Mouse (Mus musculus) embryonic facial prominence, embryonic 11.5 days (tissue): Measurements from ENCODE around the gene Lxn. TPM values are rescaled to one million over a fixed set of nuclear protein-coding genes. Genes with fewer than 3 reads are reported as not detected.

ENCODE experiments used
- ATAC-seq: fragments of 200-750 bp; cut with Nextera tagmentation; replicated peaks from 2 replicates; pipeline ENCODE4 v1.8.0; 2017; ENCODE audit warnings: low read depth; ENCODE audit not compliant: insufficient number of reproducible peaks, low FRiP score, low TSS enrichment
- DNase-seq: peaks from one replicate; pipeline ENCODE4 v3.0.0-alpha.2; 2015; ENCODE audit warnings: low spot score
- H3K27ac ChIP-seq: fragments of 300-500 bp; sonication (generic); replicated peaks from 2 replicates; pipeline ENCODE4 v1.5.1; 2014; ENCODE audit warnings: mild to moderate bottlenecking, low read depth, low read length, control low read depth
- H3K27me3 ChIP-seq: fragments of 300-500 bp; sonication (generic); 2 replicates; pipeline ENCODE4 v1.6.1; 2014; ENCODE audit warnings: mild to moderate bottlenecking, low read length, moderate library complexity, mixed read lengths; ENCODE audit not compliant: control insufficient read depth, insufficient read depth
- H3K36me3 ChIP-seq: fragments of 300-500 bp; sonication (generic); replicated peaks from 2 replicates; pipeline ENCODE4 v1.6.1; 2014; ENCODE audit warnings: low read depth, mild to moderate bottlenecking, low read length, moderate library complexity, mixed read lengths; ENCODE audit not compliant: control insufficient read depth, insufficient read depth
- H3K4me1 ChIP-seq: fragments of 300-500 bp; sonication (generic); 2 replicates; pipeline ENCODE4 v1.6.1; 2014; ENCODE audit warnings: low read length, mixed read lengths; ENCODE audit not compliant: control insufficient read depth, insufficient read depth
- H3K4me2 ChIP-seq: fragments of 300-500 bp; sonication (generic); 2 replicates; pipeline ENCODE4 v1.6.1; 2014; ENCODE audit warnings: low read depth, mild to moderate bottlenecking, control low read depth, low read length, moderate library complexity
- H3K4me3 ChIP-seq: fragments of 300-500 bp; sonication (generic); 2 replicates; pipeline ENCODE4 v1.5.1; 2014; ENCODE audit warnings: low read depth, low read length, control low read depth
- H3K9ac ChIP-seq: fragments of 300-500 bp; sonication (generic); replicated peaks from 2 replicates; pipeline ENCODE4 v1.6.1; 2014; ENCODE audit warnings: mild to moderate bottlenecking, control low read depth, low read length
- H3K9me3 ChIP-seq: fragments of 300-500 bp; sonication (generic); replicated peaks from 2 replicates; pipeline ENCODE4 v1.6.1; 2016; ENCODE audit warnings: mild to moderate bottlenecking, low read length, inconsistent platforms, mixed read lengths; ENCODE audit not compliant: control insufficient read depth
- WGBS: fragments of 180-500 bp; shearing (Covaris S2); extraction: QIAGEN DNeasy Blood & Tissue Kit; methylation state at CpG from one replicate; pipeline ENCODE4 v1.1.7; 2014; 5-methylcytosine and 5-hydroxymethylcytosine counted together
- polyA plus RNA-seq: library from polyadenylated mRNA; unstranded; fragments of >200 nt; fragmentation: Nextera tagmentation; extraction: Ambion mirVana; gene quantifications from 2 replicates; pipeline ENCODE4 v1.2.1, GENCODE M21; 2014

Lxn gene
- polyA plus RNA-seq, result 80.1 and 82.1 TPM in 2 replicates

GRCm38 (mm10) chr3:67463450-67464372 is at the start of gene Lxn:
Gene Lxn (minus strand): TSS chr3:67463926.
- no peaks in the 10 kb centered on the region for H3K27me3 ChIP-seq
- WGBS, result under 1% methylated on average over 40 of the region's 43 CpGs
- H3K4me1 ChIP-seq, result peaks cover 2% of the 10 kb centered on the region; the same call in 1 of the 2 replicates
- H3K4me3 ChIP-seq, result peak within 1 kb of the TSS; percentile 64
- peak; percentile 91 for ATAC-seq
- peak within 1 kb of the TSS; percentile 74 for H3K9ac ChIP-seq
- H3K4me2 ChIP-seq, result peak within 1 kb of the TSS; percentile 82
- DNase-seq, result peak; percentile 73
- no peaks in the 10 kb centered on the region for H3K9me3 ChIP-seq
- H3K27ac ChIP-seq, result peak within 1 kb of the TSS; percentile 41; the same call in 1 of the 2 replicates
- no peaks in the 10 kb centered on the region; the same call in 1 of the 2 replicates for H3K36me3 ChIP-seq

DNA sequence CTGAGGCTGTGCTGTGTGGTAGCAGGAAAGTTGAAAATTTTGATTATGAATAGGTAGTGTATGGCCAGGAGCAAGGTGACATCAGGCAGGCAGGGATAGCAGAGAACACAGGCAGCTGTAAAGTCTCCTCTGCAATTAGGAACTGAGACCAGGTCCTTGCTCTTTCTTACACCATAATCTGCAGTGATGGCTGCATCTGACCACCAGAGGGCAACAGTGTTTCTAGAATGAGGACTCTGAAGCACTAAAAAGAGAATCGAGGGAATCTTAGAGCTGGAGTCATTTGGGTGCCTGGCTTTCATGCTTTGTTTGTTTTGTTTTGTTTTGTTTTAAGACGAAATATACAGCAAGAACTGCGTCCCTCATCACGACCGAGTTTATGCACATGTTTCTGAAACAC is 49.1 kb upstream of the Lxn start:
- H3K4me1 ChIP-seq, result no peaks in the 10 kb centered on the region
- no peaks in the 10 kb centered on the region for H3K36me3 ChIP-seq
- H3K27me3 ChIP-seq, result peaks cover 6% of the 10 kb centered on the region
- no peaks in the 10 kb centered on the region for H3K9me3 ChIP-seq
- DNase-seq (peak; percentile 90), ATAC-seq (0 out of 2 replicates have a peak, but pooled peaks have one; percentile 32)
- under 1% methylated on average over 5 of the region's 5 CpGs for WGBS
- no peak overlapping the region for H3K9ac ChIP-seq
- H3K4me2 ChIP-seq, result no peak overlapping the region
- H3K4me3 ChIP-seq, result no peak overlapping the region
- H3K27ac ChIP-seq, result no peak overlapping the region

- Histone ChIP-seq H3K4me3 (no peak overlapping the region), H3K4me2 (no peak overlapping the region), H3K36me3 (no peaks in the 10 kb centered on the region), H3K4me1 (no peaks in the 10 kb centered on the region), H3K9ac (no peak overlapping the region), H3K9me3 (no peaks in the 10 kb centered on the region), H3K27me3 (no peaks in the 10 kb centered on the region), H3K27ac (no peak overlapping the region)
- DNase-seq, result no peak
- 82% methylated on average over 10 of the region's 10 CpGs for WGBS
- no peak for ATAC-seq
Observed at GRCm38 (mm10) chr3:67508216-67508892, 44.6 kb upstream of the Lxn start.

DNA sequence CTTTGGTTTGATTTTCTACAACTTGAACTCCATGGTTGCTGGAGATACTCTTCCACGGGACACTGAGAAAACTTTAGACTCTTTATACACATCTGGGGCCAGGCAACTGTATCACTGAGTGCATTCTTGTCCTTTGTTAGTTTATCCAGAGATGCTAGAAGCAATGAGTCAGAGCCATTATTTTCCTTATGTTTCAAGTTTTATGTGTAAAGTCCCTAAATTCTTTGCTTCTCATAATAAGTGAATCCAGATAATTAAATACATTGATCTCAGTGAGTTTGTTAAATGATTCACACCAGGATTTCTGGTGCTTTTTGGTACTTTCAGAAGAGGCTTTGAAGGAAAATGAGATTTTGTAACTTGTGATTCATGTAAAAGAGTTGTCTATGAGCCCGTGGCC is 41.6 kb upstream of the Lxn start:
- ATAC-seq (no peak), DNase-seq (no peak)
- no peaks in the 10 kb centered on the region for H3K27me3 ChIP-seq
- 82% methylated on average over 2 of the region's 2 CpGs for WGBS
- no peaks in the 10 kb centered on the region for H3K36me3 ChIP-seq
- no peak overlapping the region for H3K4me3 ChIP-seq
- H3K9me3 ChIP-seq, result no peaks in the 10 kb centered on the region
- H3K27ac ChIP-seq, result no peak overlapping the region
- no peak overlapping the region for H3K9ac ChIP-seq
- H3K4me2 ChIP-seq, result no peak overlapping the region
- no peaks in the 10 kb centered on the region for H3K4me1 ChIP-seq

DNA sequence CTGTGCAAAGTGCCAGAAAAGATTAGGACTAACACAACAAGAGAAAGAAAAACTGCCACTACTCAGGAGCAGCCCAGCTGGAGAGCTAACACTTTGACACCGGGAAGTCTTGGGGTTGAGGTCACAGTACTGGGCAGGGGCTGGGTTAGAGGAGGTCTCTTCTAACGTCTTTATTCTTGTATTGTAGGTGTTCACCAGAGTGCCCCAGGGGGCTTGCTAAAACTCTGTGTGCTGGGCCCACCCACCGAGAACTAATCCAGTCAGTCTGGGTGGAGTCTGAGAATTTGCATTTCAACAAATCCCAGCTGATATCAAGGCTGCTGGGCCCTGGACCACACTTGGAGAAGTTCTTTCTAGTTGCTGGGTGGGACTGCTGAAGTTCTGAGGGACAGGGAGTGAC is 40.2 kb upstream of the Lxn start:
- WGBS, result 3% methylated on average over 3 of the region's 3 CpGs
- Histone ChIP-seq H3K27me3 (no peaks in the 10 kb centered on the region), H3K36me3 (no peaks in the 10 kb centered on the region), H3K4me2 (no peak overlapping the region), H3K9ac (no peak overlapping the region), H3K27ac (no peak overlapping the region), H3K4me1 (no peaks in the 10 kb centered on the region), H3K9me3 (no peaks in the 10 kb centered on the region), H3K4me3 (no peak overlapping the region)
- no peak for ATAC-seq
- DNase-seq, result no peak

GRCm38 (mm10) chr3:67499406-67499791 is 35.7 kb upstream of the Lxn start:
- no peaks in the 10 kb centered on the region for H3K27me3 ChIP-seq
- H3K36me3 ChIP-seq, result no peaks in the 10 kb centered on the region
- no peaks in the 10 kb centered on the region for H3K9me3 ChIP-seq
- no peak overlapping the region for H3K4me3 ChIP-seq
- no peak for ATAC-seq
- H3K9ac ChIP-seq, result no peak overlapping the region
- no peak overlapping the region for H3K4me2 ChIP-seq
- 91% methylated on average over 4 of the region's 4 CpGs for WGBS
- no peak for DNase-seq
- H3K4me1 ChIP-seq, result no peaks in the 10 kb centered on the region
- H3K27ac ChIP-seq, result no peak overlapping the region

GRCm38 (mm10) chr3:67498773-67499405 is 35.2 kb upstream of the Lxn start:
- DNase-seq, result no peak
- Histone ChIP-seq H3K4me3 (no peak overlapping the region), H3K9ac (no peak overlapping the region), H3K36me3 (no peaks in the 10 kb centered on the region), H3K27me3 (no peaks in the 10 kb centered on the region), H3K4me2 (no peak overlapping the region), H3K27ac (no peak overlapping the region), H3K4me1 (no peaks in the 10 kb centered on the region), H3K9me3 (no peaks in the 10 kb centered on the region)
- 90% methylated on average over 8 of the region's 8 CpGs for WGBS
- ATAC-seq, result no peak
